Mouse (Mus musculus): ENCODE measurements around the gene Irf2bp2.

Gene Irf2bp2

DNA sequence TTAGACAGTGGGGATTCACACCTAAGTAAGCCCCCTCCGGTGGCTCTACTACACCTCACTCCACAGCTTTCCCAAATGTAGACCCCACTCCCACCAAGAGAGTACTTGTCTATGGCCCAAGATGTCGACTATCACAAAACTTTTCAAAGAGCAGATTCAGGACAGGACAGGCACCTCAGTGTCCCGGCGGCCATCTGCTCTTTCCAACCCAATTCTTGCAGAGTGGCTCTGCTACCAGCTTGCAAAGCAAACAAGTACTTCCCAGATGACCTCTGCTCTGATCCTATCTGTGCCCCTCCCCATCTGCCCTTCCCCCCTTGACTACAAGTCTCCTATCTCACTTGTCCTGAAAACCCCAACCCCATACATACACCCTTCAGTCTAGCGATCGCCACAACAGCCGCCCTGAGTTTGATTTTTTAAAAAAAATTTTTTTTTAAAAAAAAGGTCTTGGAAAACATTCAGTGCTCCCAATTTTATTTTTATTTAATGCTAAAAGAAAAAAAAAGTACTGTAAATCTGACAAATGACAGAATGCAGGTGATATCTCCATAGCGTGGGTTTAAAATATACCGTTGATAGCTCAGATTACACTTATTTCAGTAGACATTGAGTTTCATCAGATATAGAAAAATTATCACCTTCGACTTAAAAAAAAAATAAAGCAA is 5.8 kb downstream of the Irf2bp2 start:
- DNase-seq (ENCODE audit: extremely low read depth, low read depth, low spot score), result no peak

DNA sequence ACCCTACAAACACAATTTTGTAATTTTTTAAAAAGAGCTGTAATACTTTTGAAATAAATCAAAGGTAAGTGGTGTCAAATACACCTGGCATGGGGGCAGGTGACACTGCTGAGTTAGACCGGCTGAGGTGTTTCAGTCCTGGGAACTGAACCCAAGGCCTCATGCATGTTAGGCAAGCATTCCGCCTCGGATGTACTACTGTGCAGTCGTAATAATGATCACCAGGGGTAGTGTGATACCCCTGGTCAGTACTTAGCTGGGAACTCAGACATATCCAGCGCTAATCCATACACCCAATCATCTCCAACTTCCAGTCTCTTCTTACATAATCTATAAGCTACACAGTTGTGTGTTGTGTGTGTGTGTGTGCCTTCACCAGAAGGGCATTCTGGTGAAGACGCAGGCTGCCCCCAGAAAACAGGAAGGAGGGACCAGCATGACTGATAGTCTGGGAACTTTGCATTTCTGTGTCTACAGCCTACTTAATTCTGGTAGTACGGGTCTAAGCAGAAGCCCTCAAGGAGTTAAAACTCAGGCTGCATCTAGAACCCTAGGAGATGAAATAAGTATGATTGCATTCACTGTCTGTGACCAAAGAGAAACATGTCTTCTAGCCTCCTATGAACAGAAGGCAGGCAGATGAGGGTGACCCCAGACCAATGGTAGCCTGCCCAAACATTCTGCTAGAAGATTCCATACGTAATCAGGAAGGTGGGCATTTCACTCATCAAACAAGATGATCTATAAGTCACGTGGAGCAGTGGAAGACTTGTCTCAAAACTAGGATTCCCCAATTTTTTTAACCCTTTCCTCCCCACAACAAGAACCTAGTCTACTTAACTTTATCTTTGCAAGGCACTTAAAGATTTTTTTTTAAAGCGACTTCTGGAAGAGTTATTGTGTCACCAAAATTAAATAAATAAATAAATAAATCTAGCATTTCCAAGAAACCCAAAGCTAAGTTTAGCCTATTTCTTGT is 6.9 kb downstream of the Irf2bp2 start:
- DNase-seq (ENCODE audit: extremely low read depth, low read depth, low spot score), result no peak

DNA sequence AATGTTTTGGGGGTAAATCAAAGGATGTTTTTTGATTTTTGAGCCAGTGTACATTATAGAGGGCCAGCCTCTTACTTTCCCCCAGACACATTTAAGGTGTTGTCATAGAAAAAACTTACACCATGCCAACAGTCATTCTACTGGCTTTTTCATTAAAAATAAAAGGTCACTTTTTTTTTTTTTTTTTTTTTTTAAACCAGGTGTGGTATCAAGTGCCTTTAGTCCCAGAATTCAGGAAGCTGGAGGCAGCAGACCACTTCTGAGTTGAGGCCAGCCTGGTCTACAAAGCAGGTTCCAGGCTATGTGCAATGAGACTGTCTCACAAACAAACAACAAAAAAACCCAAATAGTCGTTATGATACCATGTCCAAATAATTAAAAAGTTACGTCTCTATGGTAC is 7.7 kb downstream of the Irf2bp2 start:
- DNase-seq (ENCODE audit: extremely low read depth, low read depth, low spot score), result no peak

DNA sequence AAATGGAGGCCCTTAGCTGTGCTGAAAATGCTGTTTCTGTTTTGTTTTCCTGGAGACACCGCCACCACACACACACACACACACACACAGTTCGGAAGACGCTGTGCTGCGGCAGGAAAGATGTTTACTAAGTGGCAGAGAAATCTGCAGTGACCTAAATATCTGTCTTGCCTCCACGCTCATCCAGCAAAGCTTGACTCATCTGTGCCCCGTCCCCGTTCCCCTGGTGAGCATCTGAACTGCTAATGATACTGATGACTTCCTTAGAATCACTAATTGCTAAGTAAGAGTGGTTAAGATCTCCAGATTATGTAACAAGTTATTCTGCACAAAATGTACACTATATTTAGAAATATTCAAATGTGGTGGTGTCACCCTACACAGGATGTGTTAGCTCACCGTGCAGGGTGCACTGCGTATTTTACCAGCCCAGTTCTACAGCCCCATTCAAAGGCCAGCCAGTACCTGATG is 8.2 kb downstream of the Irf2bp2 start:
- DNase-seq (ENCODE audit: extremely low read depth, low read depth, low spot score), result no peak

DNA sequence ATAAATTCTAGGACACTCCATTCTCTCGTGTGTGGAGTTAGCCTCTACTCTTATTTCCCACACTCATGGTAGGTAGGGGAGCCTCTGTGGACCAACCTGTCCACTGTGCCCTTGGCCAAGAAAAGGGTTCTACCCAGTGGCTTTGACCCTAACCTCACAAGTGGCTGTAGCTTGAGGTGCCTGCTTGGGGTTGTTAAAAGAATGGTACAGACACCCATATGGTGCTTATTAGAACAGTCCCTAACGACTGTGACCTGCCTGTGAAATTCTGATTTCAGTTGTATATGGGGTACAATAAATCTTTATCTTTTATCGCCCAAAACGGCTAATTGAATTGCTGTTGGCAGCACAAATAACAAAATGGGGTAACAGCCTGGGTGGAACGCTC is 8.9 kb downstream of the Irf2bp2 start:
- DNase-seq (ENCODE audit: extremely low read depth, low read depth, low spot score), result no peak

DNA sequence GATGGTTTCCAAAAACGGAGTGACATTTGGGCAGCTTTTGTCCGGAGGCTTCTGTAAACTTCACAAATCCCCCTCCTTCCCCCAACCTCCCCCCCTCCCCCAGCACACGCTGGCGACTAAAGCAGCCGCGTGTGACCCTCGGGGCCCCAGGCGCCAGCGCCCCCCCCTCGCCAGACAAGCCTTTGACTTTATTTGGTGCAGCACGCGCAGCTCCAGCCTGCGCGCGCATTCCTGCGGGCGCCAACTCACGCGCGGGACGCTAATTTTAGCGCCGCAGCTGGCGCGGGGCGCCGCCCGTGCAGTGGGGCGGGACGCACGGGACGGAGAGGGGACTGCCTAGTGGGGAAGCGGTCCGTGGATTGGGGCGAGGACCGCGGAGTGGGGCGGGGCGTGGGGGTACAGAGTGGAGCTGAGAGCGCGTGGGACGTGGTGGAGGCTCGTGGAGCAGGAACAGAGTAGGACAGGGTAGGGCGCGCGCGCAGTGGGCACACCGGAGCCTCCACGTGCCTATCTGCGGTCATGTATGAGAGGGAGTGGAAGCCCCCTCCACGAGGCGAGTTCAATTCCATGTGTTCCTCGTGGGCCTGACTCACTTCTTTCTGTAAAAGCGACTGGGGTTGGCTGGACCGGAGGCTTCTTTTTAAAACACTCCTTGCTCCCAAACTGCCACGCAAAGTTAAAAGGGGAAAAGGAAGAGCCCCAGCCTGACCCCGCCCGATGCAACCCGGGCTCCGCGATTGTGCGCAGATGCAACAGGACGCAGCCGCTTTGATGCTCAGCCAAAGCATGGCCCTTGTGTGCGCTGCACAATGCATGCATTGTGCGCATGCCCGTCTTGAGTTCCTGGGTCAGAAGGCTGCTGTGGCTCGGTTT is 9.6 kb downstream of the Irf2bp2 start:
- no peak for DNase-seq (ENCODE audit: extremely low read depth, low read depth, low spot score)

DNA sequence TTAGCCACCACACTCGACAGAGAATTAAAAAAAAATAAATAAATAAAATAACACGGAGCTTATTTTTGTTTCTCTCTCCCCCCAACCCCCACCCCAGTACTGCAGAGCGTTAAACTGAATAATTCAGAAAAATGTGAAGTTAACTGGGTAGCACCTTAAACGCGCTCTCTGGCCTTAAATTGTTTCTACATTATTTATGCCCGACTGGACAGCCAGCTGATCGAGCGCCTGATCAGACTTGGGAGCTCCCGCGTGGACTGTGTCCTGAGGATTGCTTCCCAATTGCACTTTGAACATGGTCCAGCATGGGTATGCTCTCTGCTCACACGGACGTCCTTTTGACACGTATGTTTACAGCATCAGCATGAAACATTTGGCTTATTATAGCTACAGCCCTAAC is 10.3 kb downstream of the Irf2bp2 start:
- DNase-seq (ENCODE audit: extremely low read depth, low read depth, low spot score), result no peak

DNA sequence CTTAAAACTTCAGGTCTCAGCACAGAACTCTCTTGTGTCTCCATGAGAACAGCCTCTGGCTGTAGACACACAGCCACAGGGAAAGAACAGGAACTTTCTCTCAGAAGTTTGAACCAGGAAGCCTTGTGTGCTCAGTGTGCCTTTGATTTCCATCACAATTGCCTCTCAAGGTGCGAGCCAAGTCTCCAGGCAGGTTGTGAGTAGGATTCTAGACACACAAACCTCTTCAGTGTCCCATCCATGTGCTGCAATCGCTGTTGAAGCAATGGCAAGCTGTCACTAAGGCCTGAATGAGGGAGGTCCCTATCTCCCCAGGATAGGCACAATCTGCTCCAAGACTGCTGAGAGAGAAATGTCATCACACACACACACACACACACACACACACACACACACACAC is 10.8 kb downstream of the Irf2bp2 start:
- DNase-seq (ENCODE audit: extremely low read depth, low read depth, low spot score), result no peak

DNA sequence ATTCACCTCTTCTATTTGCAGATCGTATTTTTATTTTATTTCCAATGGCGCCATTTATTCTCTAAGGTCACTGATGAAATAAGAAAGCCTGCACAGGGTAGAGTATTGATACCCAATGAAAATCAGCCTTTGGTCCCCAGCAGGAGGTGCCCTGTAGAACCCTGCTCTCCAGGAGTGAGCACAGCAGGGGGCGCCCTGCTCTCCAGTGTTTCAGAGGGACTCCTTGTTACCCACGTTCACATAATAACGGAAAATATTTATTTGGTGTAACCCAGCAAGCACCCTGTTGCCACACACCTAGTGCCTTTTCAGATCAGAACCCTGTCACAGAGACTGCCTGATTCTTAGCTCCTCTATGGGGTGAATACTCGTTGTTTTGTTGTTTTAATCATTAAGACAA is 11.3 kb downstream of the Irf2bp2 start:
- no peak for DNase-seq (ENCODE audit: extremely low read depth, low read depth, low spot score)

DNA sequence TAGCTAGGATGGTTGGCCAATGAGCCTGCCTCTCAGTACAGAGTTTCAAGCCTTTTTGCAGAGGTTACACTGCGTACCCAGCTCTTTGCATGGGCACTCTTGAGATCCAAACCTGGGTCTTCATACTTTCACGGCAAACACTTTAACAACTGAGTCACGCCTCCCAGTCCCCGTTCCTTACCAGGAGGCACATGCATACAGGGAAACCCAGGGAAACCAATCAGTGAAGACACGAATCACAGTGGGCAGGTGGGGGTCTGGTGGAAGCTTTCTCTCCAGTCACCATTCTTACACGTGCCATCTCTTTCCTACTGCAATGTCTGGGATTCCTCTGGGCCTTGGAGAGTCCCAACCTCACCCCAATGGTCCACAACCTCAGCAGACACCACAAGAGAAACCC is 12.1 kb downstream of the Irf2bp2 start:
- no peak for DNase-seq (ENCODE audit: extremely low read depth, low read depth, low spot score)

DNA sequence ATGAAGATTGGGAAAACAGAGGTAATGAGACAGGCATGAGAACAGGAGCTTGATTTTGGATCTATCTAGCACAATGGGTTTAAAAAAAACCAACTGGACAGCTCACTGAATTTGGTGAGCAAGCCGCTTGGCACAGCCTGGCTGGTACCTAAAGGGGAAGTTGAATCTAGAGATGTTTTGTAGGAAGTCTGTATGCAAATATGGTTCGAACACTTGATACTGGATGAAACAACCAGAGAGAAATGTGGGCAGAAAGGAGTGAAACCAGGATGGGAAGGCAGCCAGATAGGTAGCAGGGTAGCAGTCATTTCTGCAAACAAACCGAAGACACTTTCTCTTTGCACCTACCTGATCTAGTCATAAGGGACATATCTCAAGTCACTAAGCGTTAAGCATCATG is 13.0 kb downstream of the Irf2bp2 start:
- DNase-seq (ENCODE audit: extremely low read depth, low read depth, low spot score), result no peak

DNA sequence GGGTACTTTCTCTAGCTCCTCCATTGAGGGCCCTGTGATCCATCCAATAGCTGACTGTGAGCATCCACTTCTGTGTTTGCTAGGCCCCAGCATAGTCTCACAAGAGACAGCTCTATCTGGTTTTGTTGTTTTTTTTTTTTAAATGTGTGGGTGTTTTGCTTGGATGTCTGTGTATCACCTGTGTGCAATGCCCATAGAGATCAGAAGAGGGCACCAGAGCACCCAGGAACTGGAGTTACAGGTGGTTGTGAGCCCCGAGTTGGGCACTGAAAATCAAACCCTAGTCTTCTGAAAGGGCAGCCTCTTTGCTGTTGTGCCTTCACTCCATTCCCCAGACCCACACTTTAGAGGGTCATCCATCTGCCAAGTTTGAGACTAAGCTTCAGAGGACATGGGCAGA is 13.7 kb downstream of the Irf2bp2 start:
- DNase-seq (ENCODE audit: extremely low read depth, low read depth, low spot score), result no peak

DNA sequence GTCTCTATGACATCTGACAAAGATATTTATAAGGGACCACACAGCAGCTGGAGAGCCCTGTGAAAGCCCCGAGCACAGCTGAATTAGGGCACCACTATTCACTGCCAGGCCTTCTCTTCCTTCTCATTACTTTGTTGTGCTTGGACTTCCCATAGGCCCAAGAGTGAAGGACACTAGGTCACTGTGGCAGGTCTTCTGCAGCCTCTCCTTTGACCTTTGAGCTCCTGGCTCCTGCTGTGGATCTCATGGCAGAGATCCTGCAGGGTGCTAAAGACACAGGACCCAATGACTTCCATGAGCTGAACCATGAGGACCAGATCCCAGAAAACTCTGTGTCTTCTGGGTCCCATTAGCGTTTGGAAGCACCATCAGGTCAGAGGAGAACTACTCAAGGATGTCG is 15.1 kb downstream of the Irf2bp2 start:
- no peak for DNase-seq (ENCODE audit: extremely low read depth, low read depth, low spot score)

DNA sequence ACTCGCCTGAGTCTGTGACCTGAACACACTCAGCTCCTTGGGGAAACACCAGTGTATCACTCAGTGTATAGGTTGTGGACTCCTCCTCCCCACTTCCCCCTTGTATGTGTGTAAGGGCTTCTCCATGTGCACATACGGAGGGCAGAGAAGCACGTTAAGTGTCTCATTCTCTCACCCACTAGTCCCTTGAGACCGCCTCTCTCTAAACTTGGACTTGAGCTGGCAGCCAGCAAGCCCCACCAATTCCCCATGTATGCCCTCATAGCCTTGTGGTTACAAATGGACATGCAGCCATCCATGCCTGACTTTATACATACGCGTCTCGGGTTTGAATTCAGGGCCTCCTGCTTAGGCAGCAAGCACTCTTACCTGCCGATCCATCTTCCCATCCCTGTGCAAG is 16.9 kb downstream of the Irf2bp2 start:
- DNase-seq (ENCODE audit: extremely low read depth, low read depth, low spot score), result no peak

DNA sequence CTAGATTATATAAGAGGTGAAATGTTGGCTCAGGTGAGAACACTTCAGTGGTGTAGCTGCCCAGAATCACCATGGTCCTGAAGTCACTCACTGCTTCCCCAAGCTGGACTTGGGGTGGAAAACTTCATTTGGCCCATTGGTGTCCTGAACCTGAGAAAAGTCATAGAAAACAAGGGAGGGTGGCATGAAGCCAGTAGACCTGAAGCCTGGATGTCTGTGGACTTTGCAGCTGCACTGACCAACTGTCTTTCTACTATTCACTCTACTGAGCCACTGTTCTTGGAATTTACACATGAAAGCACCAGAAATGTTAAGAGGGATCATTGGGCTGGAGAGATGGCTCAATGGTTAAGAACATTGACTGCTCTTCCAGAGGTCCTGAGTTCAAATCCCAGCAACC is 17.7 kb downstream of the Irf2bp2 start:
- DNase-seq (ENCODE audit: extremely low read depth, low read depth, low spot score), result no peak

DNA sequence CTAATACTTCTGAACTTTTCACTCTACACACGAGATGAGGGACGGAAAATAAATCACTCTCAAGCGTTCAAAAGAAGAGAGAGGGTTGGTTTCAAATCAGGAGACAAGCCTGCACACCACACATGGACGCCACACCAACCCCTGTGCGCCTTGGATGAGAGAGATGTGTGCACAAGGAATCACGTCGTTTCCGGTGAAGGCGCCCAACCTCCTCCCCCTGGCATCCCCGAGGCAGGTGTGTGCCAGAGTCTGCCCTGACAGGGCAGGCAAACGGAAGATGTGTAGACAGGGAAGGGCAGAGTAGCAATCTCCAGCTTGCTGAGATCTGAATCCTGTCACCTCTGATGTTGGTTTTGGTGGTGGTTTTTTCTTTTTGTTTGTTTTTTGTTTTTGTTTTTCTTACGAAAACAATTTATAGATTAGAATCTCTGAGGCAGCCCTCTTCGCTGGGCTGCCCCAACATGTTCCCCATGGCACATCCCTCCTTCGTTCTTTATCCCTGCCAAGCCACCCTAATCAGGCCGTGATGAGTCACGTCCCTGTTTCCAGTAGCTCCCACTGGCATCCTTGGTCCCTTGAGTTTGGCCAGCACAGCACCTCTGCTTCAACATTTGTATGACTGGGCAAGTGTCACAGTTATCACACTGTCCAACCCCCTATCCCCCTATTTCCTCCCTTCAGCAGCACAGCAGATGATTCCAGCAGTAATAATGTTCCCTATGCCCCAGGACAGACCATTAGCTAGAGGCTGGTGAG is 18.7 kb downstream of the Irf2bp2 start:
- DNase-seq (ENCODE audit: extremely low read depth, low read depth, low spot score), result no peak

DNA sequence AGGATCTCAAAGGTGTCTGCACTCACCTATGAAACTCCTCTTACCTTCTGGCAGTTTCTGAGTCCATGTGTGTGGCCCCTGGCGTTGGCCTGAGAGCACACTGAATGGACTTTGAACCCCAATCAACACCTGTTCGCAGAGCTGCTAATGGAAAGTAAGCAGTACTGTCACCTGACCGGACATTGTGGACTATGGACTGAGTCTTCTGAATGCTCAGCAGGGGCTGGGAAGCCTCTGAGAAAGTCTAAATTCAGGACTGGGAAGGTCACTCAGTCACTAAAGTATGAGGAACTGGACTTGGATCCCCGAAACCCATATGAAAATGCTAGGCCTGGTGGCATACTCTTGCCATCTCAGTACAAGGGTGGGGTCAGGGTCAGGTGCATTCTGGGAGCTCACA is 19.9 kb downstream of the Irf2bp2 start:
- no peak for DNase-seq (ENCODE audit: extremely low read depth, low read depth, low spot score)

DNA sequence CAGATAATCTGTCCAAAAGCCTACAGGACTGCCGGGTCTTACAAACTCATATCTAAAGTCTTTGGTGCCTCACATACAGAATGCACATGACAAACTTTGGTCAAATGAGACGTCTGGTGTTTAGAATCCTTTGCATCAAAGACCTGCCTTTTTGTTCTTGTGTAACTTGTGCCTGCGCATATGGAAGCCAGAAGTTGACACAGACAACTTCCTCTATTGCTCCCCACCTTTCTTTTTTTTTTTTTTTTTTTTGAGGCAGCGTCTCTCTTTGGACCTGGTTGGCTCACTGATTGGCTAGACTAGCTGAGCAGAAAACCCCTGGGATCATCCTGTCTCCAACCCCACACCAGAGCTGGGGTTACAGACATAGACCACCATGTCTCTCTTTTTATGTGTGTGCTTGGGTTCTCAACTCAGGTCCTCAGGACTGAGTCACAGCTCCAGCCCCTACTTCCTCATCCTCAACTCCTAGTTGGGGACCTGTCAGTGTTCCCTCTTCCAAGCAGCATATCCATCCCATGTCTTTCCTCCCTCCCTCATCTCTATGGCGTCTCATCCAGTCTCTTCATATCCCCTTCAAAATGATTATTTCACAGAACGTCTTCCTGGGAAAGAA is 20.6 kb downstream of the Irf2bp2 start:
- no peak for DNase-seq (ENCODE audit: extremely low read depth, low read depth, low spot score)

DNA sequence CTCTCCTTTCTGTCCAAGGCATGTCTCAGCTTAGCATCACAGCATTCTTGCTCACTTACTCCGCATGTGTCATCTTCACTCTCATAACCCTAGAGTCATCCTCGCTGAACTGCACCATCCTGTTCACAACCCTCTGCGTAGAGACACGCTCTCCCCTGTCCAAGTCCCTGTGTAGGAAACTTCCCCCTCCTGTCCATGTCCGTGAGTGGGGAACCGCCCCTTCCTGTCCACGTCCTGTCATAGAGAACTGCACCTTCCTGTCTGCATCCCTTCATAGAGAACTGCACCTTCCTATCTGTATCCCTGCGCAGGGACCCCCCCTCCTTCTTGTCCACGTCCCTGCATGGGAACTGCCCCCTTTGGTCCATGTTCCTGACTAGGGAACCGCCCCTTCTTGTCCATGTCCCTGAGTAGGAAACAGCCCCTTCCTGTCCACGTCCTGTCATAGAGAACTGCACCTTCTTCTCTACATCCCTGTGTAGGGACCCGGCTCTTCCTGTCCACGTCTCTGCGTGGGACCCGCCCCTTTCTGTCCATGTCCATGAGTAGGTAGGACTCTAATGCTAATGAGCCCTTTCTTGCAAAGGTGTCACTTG is 22.6 kb downstream of the Irf2bp2 start:
- DNase-seq (ENCODE audit: extremely low read depth, low read depth, low spot score), result no peak

DNA sequence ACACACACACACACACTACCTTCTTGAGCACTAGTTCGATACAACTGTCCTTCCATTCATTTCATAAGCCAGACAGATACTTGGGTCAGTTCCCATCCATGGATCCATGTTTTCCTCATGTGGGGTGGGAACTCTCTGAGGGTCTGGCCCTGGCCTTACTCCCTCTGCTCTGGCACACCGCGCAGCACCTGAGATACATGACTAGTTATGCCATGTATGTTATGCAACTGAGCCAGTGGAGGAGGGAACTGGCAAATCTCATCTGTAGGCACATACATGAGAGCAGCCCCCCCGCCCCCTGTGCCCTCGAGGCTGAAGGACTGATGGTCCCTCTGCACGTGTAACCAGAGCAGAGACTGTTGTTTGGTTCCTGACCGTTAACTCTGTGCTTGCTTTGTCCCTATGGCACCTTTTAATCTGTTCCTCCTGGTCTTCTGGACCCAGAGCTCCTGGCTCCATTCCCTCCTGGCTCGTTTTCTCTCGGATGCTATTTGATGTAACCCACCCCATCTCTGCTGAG is 23.2 kb downstream of the Irf2bp2 start:
- DNase-seq (ENCODE audit: extremely low read depth, low read depth, low spot score), result no peak

Measured in fat pad, adult 2 months (tissue).